Mouse (Mus musculus): ENCODE results near the gene Birc2. TPM values are rescaled to one million over a fixed set of nuclear protein-coding genes. Genes with fewer than 3 reads are reported as not detected.

Gene Birc2
- total RNA-seq, 2 experiments from 2014 or later = 28.1 to 30.5 TPM

Small RNAs within 50 kb of the gene (microRNA-seq; reads per million reads assigned to microRNA genes)
- 0.90 reads per million for gene Mir5618

Other genes starting within 250 kb of the Birc2 start
- not detected for gene Mmp20, start 208.8 kb downstream of the Birc2 start, total RNA-seq (2021)
- not detected for gene Mmp7, start 145.0 kb downstream of the Birc2 start, total RNA-seq (2021)
- 10 to 100 TPM in 1 of 2 experiments, 1 to 10 TPM in 1; 9.6 to 10.1 TPM for gene Tmem123, start 73.0 kb downstream of the Birc2 start, total RNA-seq (2021)
- 1 to 10 TPM; 1.8 to 3.4 TPM for gene Birc3, start 36.1 kb upstream of the Birc2 start, total RNA-seq (2021)
- gene Yap1, start 167.5 kb upstream of the Birc2 start, total RNA-seq (2021) = 10 to 100 TPM; 12.0 to 14.7 TPM
- gene Cfap300, start 205.8 kb upstream of the Birc2 start, total RNA-seq (2021) = 10 to 100 TPM in 1 of 2 experiments, 1 to 10 TPM in 1; 8.1 to 10.8 TPM